Mouse (Mus musculus): Measurements from ENCODE around the gene Gm11634.

GRCm38 (mm10) chr11:101585805-101586204 lies 13.3 kb downstream of the Gm11634 start:
- TF ChIP-seq POLR2A (IDR thresholded peaks at IDR 0.05; ENCODE audit: low read depth, low read length), result no peak
- TF ChIP-seq CTCF (conservative IDR thresholded peaks at IDR 0.05; ENCODE audit: insufficient read depth, insufficient read length, low read depth, low read length), result no peak
